Mouse (Mus musculus): ENCODE results near the gene Sept14. TPM values are rescaled to one million over a fixed set of nuclear protein-coding genes. Genes with fewer than 3 reads are reported as not detected.
A peak's percentile ranks its signal among the peaks of the same experiment; 100 is the strongest.

The Sept14 gene
- polyA plus RNA-seq (2014; fragmentation: Nextera tagmentation; extraction: Ambion mirVana) = not detected in 2 replicates

GRCm38 (mm10) chr5:129708412-129708811 lies at the start of gene Sept14:
Sept14 (minus strand) TSS chr5:129708512.
- no peak within 1 kb of the TSS for H3K27ac ChIP-seq (ENCODE audit: low read depth, low read length)
- no peak within 1 kb of the TSS for H3K4me2 ChIP-seq (replicated peaks; ENCODE audit: low read depth, low read length)
- no peak within 1 kb of the TSS for H3K4me3 ChIP-seq (ENCODE audit: low read length)
- H3K9me3 ChIP-seq (ENCODE audit: control insufficient read depth, low read length) = no peaks in the 10 kb centered on the region
- no peak within 1 kb of the TSS for H3K9ac ChIP-seq (ENCODE audit: low read depth, low read length)
- H3K4me1 ChIP-seq (ENCODE audit: control insufficient read depth, insufficient read depth, low read length) = no peaks in the 10 kb centered on the region
- no peaks in the 10 kb centered on the region for H3K27me3 ChIP-seq (ENCODE audit: control insufficient read depth, insufficient read depth, low read length)
- no peak for ATAC-seq (ENCODE audit: low FRiP score, low TSS enrichment)
- no peaks in the 10 kb centered on the region for H3K36me3 ChIP-seq (ENCODE audit: control insufficient read depth, insufficient read depth, low read length)
- WGBS = 85% methylated on average over 2 of the region's 2 CpGs

- no peaks in the 10 kb centered on the region for H3K27me3 ChIP-seq (ENCODE audit: control insufficient read depth, insufficient read depth, low read length)
- WGBS = 93% methylated on average over 20 of the region's 20 CpGs
- no peaks in the 10 kb centered on the region; the same call in 1 of the 2 replicates for H3K4me1 ChIP-seq (ENCODE audit: control insufficient read depth, insufficient read depth, low read length)
- no peak overlapping the region for H3K4me2 ChIP-seq (replicated peaks; ENCODE audit: low read depth, low read length)
- no peak overlapping the region for H3K4me3 ChIP-seq (ENCODE audit: low read length)
- no peak for ATAC-seq (ENCODE audit: low FRiP score, low TSS enrichment)
- H3K9me3 ChIP-seq (ENCODE audit: control insufficient read depth, low read length) = no peaks in the 10 kb centered on the region
- H3K36me3 ChIP-seq (ENCODE audit: control insufficient read depth, insufficient read depth, low read length) = peaks cover 32% of the 10 kb centered on the region
- H3K9ac ChIP-seq (ENCODE audit: low read depth, low read length) = no peak overlapping the region
- no peak overlapping the region for H3K27ac ChIP-seq (ENCODE audit: low read depth, low read length)
Measured at GRCm38 (mm10) chr5:129756886-129757285, 48.6 kb upstream of the Sept14 start.

- no peak overlapping the region for H3K4me2 ChIP-seq (replicated peaks; ENCODE audit: low read depth, low read length)
- no peak for ATAC-seq (ENCODE audit: low FRiP score, low TSS enrichment)
- no peak overlapping the region for H3K9ac ChIP-seq (ENCODE audit: low read depth, low read length)
- H3K27ac ChIP-seq (ENCODE audit: low read depth, low read length) = no peak overlapping the region
- peaks cover 42% of the 10 kb centered on the region for H3K36me3 ChIP-seq (ENCODE audit: control insufficient read depth, insufficient read depth, low read length)
- 83% methylated on average over 6 of the region's 6 CpGs for WGBS
- no peaks in the 10 kb centered on the region for H3K4me1 ChIP-seq (ENCODE audit: control insufficient read depth, insufficient read depth, low read length)
- H3K9me3 ChIP-seq (ENCODE audit: control insufficient read depth, low read length) = no peaks in the 10 kb centered on the region
- no peaks in the 10 kb centered on the region for H3K27me3 ChIP-seq (ENCODE audit: control insufficient read depth, insufficient read depth, low read length)
- H3K4me3 ChIP-seq (ENCODE audit: low read length) = no peak overlapping the region
Measured at GRCm38 (mm10) chr5:129744050-129744449, 35.7 kb upstream of the Sept14 start.

GRCm38 (mm10) chr5:129742903-129743488 lies 34.7 kb upstream of the Sept14 start:
- H3K36me3 ChIP-seq (ENCODE audit: control insufficient read depth, insufficient read depth, low read length) = peaks cover 38% of the 10 kb centered on the region
- no peak overlapping the region for H3K9ac ChIP-seq (ENCODE audit: low read depth, low read length)
- no peaks in the 10 kb centered on the region for H3K4me1 ChIP-seq (ENCODE audit: control insufficient read depth, insufficient read depth, low read length)
- no peak overlapping the region for H3K4me3 ChIP-seq (ENCODE audit: low read length)
- WGBS = 88% methylated on average over 7 of the region's 7 CpGs
- H3K4me2 ChIP-seq (replicated peaks; ENCODE audit: low read depth, low read length) = no peak overlapping the region
- no peaks in the 10 kb centered on the region for H3K27me3 ChIP-seq (ENCODE audit: control insufficient read depth, insufficient read depth, low read length)
- H3K27ac ChIP-seq (ENCODE audit: low read depth, low read length) = no peak overlapping the region
- ATAC-seq (ENCODE audit: low FRiP score, low TSS enrichment) = no peak
- H3K9me3 ChIP-seq (ENCODE audit: control insufficient read depth, low read length) = no peaks in the 10 kb centered on the region

GRCm38 (mm10) chr5:129740976-129741375 lies 32.7 kb upstream of the Sept14 start:
- no peaks in the 10 kb centered on the region for H3K9me3 ChIP-seq (ENCODE audit: control insufficient read depth, low read length)
- no peak overlapping the region for H3K9ac ChIP-seq (ENCODE audit: low read depth, low read length)
- no peak overlapping the region for H3K27ac ChIP-seq (ENCODE audit: low read depth, low read length)
- no peak overlapping the region for H3K4me2 ChIP-seq (replicated peaks; ENCODE audit: low read depth, low read length)
- H3K27me3 ChIP-seq (ENCODE audit: control insufficient read depth, insufficient read depth, low read length) = no peaks in the 10 kb centered on the region
- no peak overlapping the region for H3K4me3 ChIP-seq (ENCODE audit: low read length)
- ATAC-seq (ENCODE audit: low FRiP score, low TSS enrichment) = no peak
- 86% methylated on average over 1 of the region's 1 CpGs for WGBS
- peaks cover 22% of the 10 kb centered on the region for H3K36me3 ChIP-seq (ENCODE audit: control insufficient read depth, insufficient read depth, low read length)
- H3K4me1 ChIP-seq (ENCODE audit: control insufficient read depth, insufficient read depth, low read length) = no peaks in the 10 kb centered on the region

GRCm38 (mm10) chr5:129731021-129731420 lies 22.7 kb upstream of the Sept14 start:
- Histone ChIP-seq H3K9me3 (ENCODE audit: control insufficient read depth, low read length) (no peaks in the 10 kb centered on the region), H3K27ac (ENCODE audit: low read depth, low read length) (no peak overlapping the region), H3K4me2 (replicated peaks; ENCODE audit: low read depth, low read length) (no peak overlapping the region), H3K9ac (ENCODE audit: low read depth, low read length) (no peak overlapping the region), H3K4me1 (ENCODE audit: control insufficient read depth, insufficient read depth, low read length) (peaks cover 22% of the 10 kb centered on the region), H3K36me3 (ENCODE audit: control insufficient read depth, insufficient read depth, low read length) (no peaks in the 10 kb centered on the region), H3K4me3 (ENCODE audit: low read length) (no peak overlapping the region), H3K27me3 (ENCODE audit: control insufficient read depth, insufficient read depth, low read length) (no peaks in the 10 kb centered on the region)
- WGBS = 74% methylated on average over 5 of the region's 5 CpGs
- no peak for ATAC-seq (ENCODE audit: low FRiP score, low TSS enrichment)

GRCm38 (mm10) chr5:129730344-129730743 lies 22.0 kb upstream of the Sept14 start:
- H3K36me3 ChIP-seq (ENCODE audit: control insufficient read depth, insufficient read depth, low read length) = no peaks in the 10 kb centered on the region
- 63% methylated on average over 11 of the region's 11 CpGs for WGBS
- H3K9me3 ChIP-seq (ENCODE audit: control insufficient read depth, low read length) = no peaks in the 10 kb centered on the region
- H3K27ac ChIP-seq (ENCODE audit: low read depth, low read length) = peak overlapping the region; percentile 4; the same call in 1 of the 2 replicates
- no peak overlapping the region for H3K4me2 ChIP-seq (replicated peaks; ENCODE audit: low read depth, low read length)
- peaks cover 22% of the 10 kb centered on the region for H3K4me1 ChIP-seq (ENCODE audit: control insufficient read depth, insufficient read depth, low read length)
- H3K4me3 ChIP-seq (ENCODE audit: low read length) = no peak overlapping the region
- 0 out of 2 replicates have a peak overlapping the region, but pooled peaks have one; percentile 7 for H3K9ac ChIP-seq (ENCODE audit: low read depth, low read length)
- ATAC-seq (ENCODE audit: low FRiP score, low TSS enrichment) = peak; percentile 28; the same call in 1 of the 2 replicates
- no peaks in the 10 kb centered on the region for H3K27me3 ChIP-seq (ENCODE audit: control insufficient read depth, insufficient read depth, low read length)

- H3K27ac ChIP-seq (ENCODE audit: low read depth, low read length) = peak overlapping the region; percentile 4; the same call in 1 of the 2 replicates
- ATAC-seq (ENCODE audit: low FRiP score, low TSS enrichment) = no peak
- H3K27me3 ChIP-seq (ENCODE audit: control insufficient read depth, insufficient read depth, low read length) = no peaks in the 10 kb centered on the region
- H3K9ac ChIP-seq (ENCODE audit: low read depth, low read length) = no peak overlapping the region
- no peaks in the 10 kb centered on the region for H3K36me3 ChIP-seq (ENCODE audit: control insufficient read depth, insufficient read depth, low read length)
- H3K4me2 ChIP-seq (replicated peaks; ENCODE audit: low read depth, low read length) = peak overlapping the region; percentile 11; the same call in 1 of the 2 replicates
- WGBS = 28% methylated on average over 11 of the region's 11 CpGs
- H3K4me1 ChIP-seq (ENCODE audit: control insufficient read depth, insufficient read depth, low read length) = peaks cover 25% of the 10 kb centered on the region
- H3K9me3 ChIP-seq (ENCODE audit: control insufficient read depth, low read length) = no peaks in the 10 kb centered on the region
- no peak overlapping the region for H3K4me3 ChIP-seq (ENCODE audit: low read length)
Measured at GRCm38 (mm10) chr5:129729286-129729685, 21.0 kb upstream of the Sept14 start.

- WGBS = 66% methylated on average over 3 of the region's 3 CpGs
Measured at GRCm38 (mm10) chr5:129726784-129727183, 18.5 kb upstream of the Sept14 start.

More at GRCm38 (mm10) chr5:129726784-129727183, 18.5 kb upstream of the Sept14 start:
- Histone ChIP-seq H3K4me3 (ENCODE audit: low read length) (no peak overlapping the region), H3K27me3 (ENCODE audit: control insufficient read depth, insufficient read depth, low read length) (no peaks in the 10 kb centered on the region), H3K36me3 (ENCODE audit: control insufficient read depth, insufficient read depth, low read length) (no peaks in the 10 kb centered on the region), H3K4me1 (ENCODE audit: control insufficient read depth, insufficient read depth, low read length) (peaks cover 29% of the 10 kb centered on the region), H3K9ac (ENCODE audit: low read depth, low read length) (no peak overlapping the region), H3K27ac (ENCODE audit: low read depth, low read length) (no peak overlapping the region), H3K4me2 (replicated peaks; ENCODE audit: low read depth, low read length) (peak overlapping the region; percentile 42; the same call in 1 of the 2 replicates), H3K9me3 (ENCODE audit: control insufficient read depth, low read length) (no peaks in the 10 kb centered on the region)
- no peak for ATAC-seq (ENCODE audit: low FRiP score, low TSS enrichment)
